Mouse (Mus musculus): Measurements from ENCODE around the gene Tcerg1l. TPM values are rescaled to one million over a fixed set of nuclear protein-coding genes. Genes with fewer than 3 reads are reported as not detected.

The Tcerg1l gene
- 1.0 and 1.2 TPM in 2 replicates for polyA plus RNA-seq (2016; fragmentation: Nextera tagmentation; extraction: Ambion mirVana)

- H3K4me1 ChIP-seq = peaks cover 21% of the 10 kb centered on the region
- no peaks in the 10 kb centered on the region for H3K36me3 ChIP-seq (replicated peaks)
- H3K9me3 ChIP-seq = no peaks in the 10 kb centered on the region
- H3K4me3 ChIP-seq = peak within 1 kb of the TSS; percentile 68
- H3K27me3 ChIP-seq (ENCODE audit: poor library complexity, severe bottlenecking) = peaks cover 50% of the 10 kb centered on the region
- peak within 1 kb of the TSS; percentile 56; the same call in 1 of the 2 replicates for H3K27ac ChIP-seq
- peak; percentile 55 for DNase-seq (ENCODE audit: extremely low spot score, low spot score)
- under 1% methylated on average over 68 of the region's 76 CpGs for WGBS
Measured at GRCm38 (mm10) chr7:138397485-138398181, at the start of gene Tcerg1l. Gene Tcerg1l (minus strand): TSS chr7:138397730.

GRCm38 (mm10) chr7:138442096-138442495, 44.6 kb upstream of the Tcerg1l start:
- Histone ChIP-seq H3K27ac (no peak overlapping the region), H3K27me3 (ENCODE audit: poor library complexity, severe bottlenecking) (no peaks in the 10 kb centered on the region), H3K4me3 (no peak overlapping the region), H3K9me3 (no peaks in the 10 kb centered on the region), H3K36me3 (replicated peaks) (no peaks in the 10 kb centered on the region), H3K4me1 (no peaks in the 10 kb centered on the region)
- WGBS = 84% methylated on average over 4 of the region's 4 CpGs
- DNase-seq (ENCODE audit: extremely low spot score, low spot score) = no peak

- 71% methylated on average over 4 of the region's 4 CpGs for WGBS
- H3K9me3 ChIP-seq = no peaks in the 10 kb centered on the region
- peaks cover 8% of the 10 kb centered on the region for H3K4me1 ChIP-seq
- no peak overlapping the region for H3K4me3 ChIP-seq
- H3K36me3 ChIP-seq (replicated peaks) = no peaks in the 10 kb centered on the region
- DNase-seq (ENCODE audit: extremely low spot score, low spot score) = no peak
- H3K27ac ChIP-seq = no peak overlapping the region
- no peaks in the 10 kb centered on the region for H3K27me3 ChIP-seq (ENCODE audit: poor library complexity, severe bottlenecking)
Measured at GRCm38 (mm10) chr7:138432541-138432940, 35.0 kb upstream of the Tcerg1l start.

- Histone ChIP-seq H3K9me3 (no peaks in the 10 kb centered on the region), H3K27ac (no peak overlapping the region), H3K4me3 (no peak overlapping the region), H3K27me3 (ENCODE audit: poor library complexity, severe bottlenecking) (no peaks in the 10 kb centered on the region), H3K36me3 (replicated peaks) (no peaks in the 10 kb centered on the region), H3K4me1 (peaks cover 8% of the 10 kb centered on the region)
- DNase-seq (ENCODE audit: extremely low spot score, low spot score) = no peak
Measured at GRCm38 (mm10) chr7:138431456-138431855, 33.9 kb upstream of the Tcerg1l start.

- Histone ChIP-seq H3K36me3 (replicated peaks) (no peaks in the 10 kb centered on the region), H3K4me3 (no peak overlapping the region), H3K27ac (no peak overlapping the region), H3K4me1 (peaks cover 8% of the 10 kb centered on the region), H3K9me3 (no peaks in the 10 kb centered on the region), H3K27me3 (ENCODE audit: poor library complexity, severe bottlenecking) (no peaks in the 10 kb centered on the region)
- no peak for DNase-seq (ENCODE audit: extremely low spot score, low spot score)
- 67% methylated on average over 7 of the region's 7 CpGs for whole genome bisulfite sequencing
Measured at GRCm38 (mm10) chr7:138429916-138430315, 32.4 kb upstream of the Tcerg1l start.

GRCm38 (mm10) chr7:138428826-138429225, 31.3 kb upstream of the Tcerg1l start:
- Histone ChIP-seq H3K9me3 (no peaks in the 10 kb centered on the region), H3K27me3 (ENCODE audit: poor library complexity, severe bottlenecking) (no peaks in the 10 kb centered on the region), H3K4me3 (no peak overlapping the region), H3K36me3 (replicated peaks) (no peaks in the 10 kb centered on the region), H3K4me1 (peaks cover 8% of the 10 kb centered on the region), H3K27ac (no peak overlapping the region)
- peak; percentile 21 for DNase-seq (ENCODE audit: extremely low spot score, low spot score)
- 21% methylated on average over 1 of the region's 1 CpGs for WGBS

GRCm38 (mm10) chr7:138427441-138427840, 29.9 kb upstream of the Tcerg1l start:
- 58% methylated on average over 3 of the region's 3 CpGs for WGBS
- H3K36me3 ChIP-seq (replicated peaks) = no peaks in the 10 kb centered on the region
- no peak overlapping the region for H3K4me3 ChIP-seq
- no peak for DNase-seq (ENCODE audit: extremely low spot score, low spot score)
- H3K4me1 ChIP-seq = peaks cover 8% of the 10 kb centered on the region
- no peak overlapping the region for H3K27ac ChIP-seq
- no peaks in the 10 kb centered on the region for H3K27me3 ChIP-seq (ENCODE audit: poor library complexity, severe bottlenecking)
- H3K9me3 ChIP-seq = no peaks in the 10 kb centered on the region

GRCm38 (mm10) chr7:138413496-138413895, 16.0 kb upstream of the Tcerg1l start:
- H3K4me3 ChIP-seq = no peak overlapping the region
- no peak overlapping the region for H3K27ac ChIP-seq
- 83% methylated on average over 5 of the region's 5 CpGs for WGBS
- H3K27me3 ChIP-seq (ENCODE audit: poor library complexity, severe bottlenecking) = no peaks in the 10 kb centered on the region
- no peak for DNase-seq (ENCODE audit: extremely low spot score, low spot score)
- H3K4me1 ChIP-seq = 0 out of 2 replicates have a peak, but pooled peaks cover 4% of the 10 kb centered on the region
- H3K36me3 ChIP-seq (replicated peaks) = no peaks in the 10 kb centered on the region
- H3K9me3 ChIP-seq = no peaks in the 10 kb centered on the region

- Histone ChIP-seq H3K9me3 (no peaks in the 10 kb centered on the region), H3K4me1 (peaks cover 18% of the 10 kb centered on the region), H3K36me3 (replicated peaks) (no peaks in the 10 kb centered on the region), H3K4me3 (no peak overlapping the region), H3K27ac (no peak overlapping the region), H3K27me3 (ENCODE audit: poor library complexity, severe bottlenecking) (peaks cover 35% of the 10 kb centered on the region)
- 94% methylated on average over 5 of the region's 5 CpGs for WGBS
- DNase-seq (ENCODE audit: extremely low spot score, low spot score) = no peak
Measured at GRCm38 (mm10) chr7:138401641-138402040, 4.1 kb upstream of the Tcerg1l start.

- H3K4me1 ChIP-seq = peaks cover 21% of the 10 kb centered on the region
- 85% methylated on average over 8 of the region's 8 CpGs for whole genome bisulfite sequencing
- DNase-seq (ENCODE audit: extremely low spot score, low spot score) = no peak
- H3K27me3 ChIP-seq (ENCODE audit: poor library complexity, severe bottlenecking) = peaks cover 45% of the 10 kb centered on the region
- H3K4me3 ChIP-seq = no peak overlapping the region
- H3K36me3 ChIP-seq (replicated peaks) = no peaks in the 10 kb centered on the region
- no peaks in the 10 kb centered on the region for H3K9me3 ChIP-seq
- no peak overlapping the region for H3K27ac ChIP-seq
Measured at GRCm38 (mm10) chr7:138400506-138401272, 3.2 kb upstream of the Tcerg1l start.

- Histone ChIP-seq H3K36me3 (replicated peaks) (no peaks in the 10 kb centered on the region), H3K4me3 (peak overlapping the region; percentile 68), H3K9me3 (no peaks in the 10 kb centered on the region), H3K27me3 (ENCODE audit: poor library complexity, severe bottlenecking) (peaks cover 50% of the 10 kb centered on the region), H3K4me1 (peaks cover 21% of the 10 kb centered on the region), H3K27ac (0 out of 2 replicates have a peak overlapping the region, but pooled peaks have one; percentile 56)
- 2% methylated on average over 21 of the region's 21 CpGs for WGBS
- peak; percentile 77 for DNase-seq (ENCODE audit: extremely low spot score, low spot score)
Measured at GRCm38 (mm10) chr7:138398182-138398793, 758 bp upstream of the Tcerg1l start.

GRCm38 (mm10) chr7:138396863-138397484, 556 bp downstream of the Tcerg1l start:
- Histone ChIP-seq H3K4me3 (peak overlapping the region; percentile 68), H3K4me1 (peaks cover 21% of the 10 kb centered on the region), H3K27ac (peak overlapping the region; percentile 56; the same call in 1 of the 2 replicates), H3K27me3 (ENCODE audit: poor library complexity, severe bottlenecking) (peaks cover 50% of the 10 kb centered on the region), H3K36me3 (replicated peaks) (no peaks in the 10 kb centered on the region), H3K9me3 (no peaks in the 10 kb centered on the region)
- peak; percentile 66 for DNase-seq (ENCODE audit: extremely low spot score, low spot score)
- under 1% methylated on average over 41 of the region's 41 CpGs for WGBS

Measured in forebrain, embryonic 10.5 days (tissue).